Mouse (Mus musculus) cerebellum, postnatal 4 days (tissue): ENCODE results near the gene Angel1.

Experiments used
- DNase-seq, 2 experiments: peaks; one replicate each; pipeline ENCODE4 v3.0.0; 2022; ENCODE audit warnings: low spot score in 2 of 2, mixed read lengths in 1 of 2

Gene Angel1

GRCm38 (mm10) chr12:86702690-86703089, 23.6 kb downstream of the Angel1 start:
- no peak for DNase-seq

DNA sequence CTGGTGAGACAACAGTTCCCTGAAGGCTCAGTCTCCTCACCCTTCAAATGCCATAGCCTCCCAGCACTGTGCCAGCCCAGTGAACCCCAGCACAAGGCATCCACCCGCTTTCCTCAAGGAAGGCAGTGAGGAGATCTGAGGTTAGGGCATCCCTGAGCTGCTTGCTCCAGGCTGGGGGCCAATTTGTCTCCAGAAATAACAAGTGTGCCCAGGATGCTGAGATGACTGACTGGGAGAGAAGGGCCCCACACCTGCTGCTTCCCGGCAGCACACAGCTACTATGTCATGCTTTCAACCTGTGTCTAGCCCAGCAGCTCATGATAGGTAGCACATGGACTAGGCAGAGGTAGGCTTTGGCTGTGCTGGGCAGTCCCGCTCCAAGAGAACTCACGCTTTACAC, 24.8 kb downstream of the Angel1 start:
- no peak for DNase-seq

DNA sequence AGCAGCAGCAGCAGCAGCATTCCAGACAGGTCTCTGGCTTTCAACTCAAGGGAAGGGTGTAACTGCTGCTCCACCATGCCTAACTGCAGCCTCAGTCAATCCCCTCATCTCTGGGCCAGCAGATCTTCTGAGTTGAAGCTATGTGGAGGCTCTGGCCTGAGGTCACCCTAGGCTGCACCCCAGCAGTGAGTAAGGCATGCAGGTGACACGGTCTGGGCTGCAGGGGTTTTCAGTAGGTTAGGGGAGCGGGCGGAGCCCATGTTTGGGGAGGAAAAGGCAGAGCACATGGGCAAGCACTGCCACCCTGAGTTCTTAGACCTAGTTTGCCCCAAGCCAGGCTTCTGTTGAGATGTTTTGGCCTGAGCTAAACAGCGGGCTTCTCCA, 25.3 kb downstream of the Angel1 start:
- no peak for DNase-seq

GRCm38 (mm10) chr12:86699965-86700926, 26.0 kb downstream of the Angel1 start:
- peak in 1 of 2 experiments; percentile 64 for DNase-seq

- no peak for DNase-seq
Measured at GRCm38 (mm10) chr12:86698537-86698936, 27.7 kb downstream of the Angel1 start.

GRCm38 (mm10) chr12:86697996-86698395, 28.3 kb downstream of the Angel1 start:
- no peak for DNase-seq

- no peak for DNase-seq
Measured at GRCm38 (mm10) chr12:86694441-86694840, 31.8 kb downstream of the Angel1 start.

GRCm38 (mm10) chr12:86693389-86693788, 32.9 kb downstream of the Angel1 start:
- DNase-seq: no peak

- DNase-seq: no peak
Measured at GRCm38 (mm10) chr12:86692471-86693356, 33.5 kb downstream of the Angel1 start.

GRCm38 (mm10) chr12:86690700-86691485, 35.4 kb downstream of the Angel1 start:
- DNase-seq: no peak

GRCm38 (mm10) chr12:86688917-86689316, 37.3 kb downstream of the Angel1 start:
- no peak for DNase-seq

DNA sequence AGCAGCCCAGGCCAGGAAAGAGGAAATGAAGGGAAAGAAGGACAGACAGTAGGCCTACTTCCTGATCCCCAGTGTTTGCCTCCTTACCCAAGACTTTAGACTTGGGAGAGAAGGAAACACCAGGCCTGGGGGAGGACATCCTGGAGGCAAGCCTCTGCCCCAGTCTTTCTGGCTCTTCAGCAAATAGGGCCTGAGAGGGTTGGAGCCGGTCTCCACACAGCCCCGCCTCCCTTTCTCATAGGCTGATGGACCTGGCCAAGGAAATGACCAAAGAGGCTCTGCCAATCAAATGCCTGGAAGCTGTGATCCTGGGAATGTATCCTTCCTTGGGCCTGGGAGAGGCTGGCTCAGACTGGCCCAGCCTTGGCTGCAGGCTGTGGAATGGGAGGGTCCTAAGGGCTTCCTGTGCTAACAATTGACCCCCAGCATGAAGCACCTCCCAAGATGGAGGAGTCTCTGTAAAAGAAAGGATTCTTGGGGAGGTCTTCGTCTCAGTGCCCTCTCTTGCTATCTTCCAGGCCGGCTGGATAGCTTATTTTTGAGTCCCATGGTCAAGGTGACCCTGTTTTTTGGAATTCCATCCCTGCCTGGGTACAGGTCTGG, 38.2 kb downstream of the Angel1 start:
- DNase-seq: no peak

DNA sequence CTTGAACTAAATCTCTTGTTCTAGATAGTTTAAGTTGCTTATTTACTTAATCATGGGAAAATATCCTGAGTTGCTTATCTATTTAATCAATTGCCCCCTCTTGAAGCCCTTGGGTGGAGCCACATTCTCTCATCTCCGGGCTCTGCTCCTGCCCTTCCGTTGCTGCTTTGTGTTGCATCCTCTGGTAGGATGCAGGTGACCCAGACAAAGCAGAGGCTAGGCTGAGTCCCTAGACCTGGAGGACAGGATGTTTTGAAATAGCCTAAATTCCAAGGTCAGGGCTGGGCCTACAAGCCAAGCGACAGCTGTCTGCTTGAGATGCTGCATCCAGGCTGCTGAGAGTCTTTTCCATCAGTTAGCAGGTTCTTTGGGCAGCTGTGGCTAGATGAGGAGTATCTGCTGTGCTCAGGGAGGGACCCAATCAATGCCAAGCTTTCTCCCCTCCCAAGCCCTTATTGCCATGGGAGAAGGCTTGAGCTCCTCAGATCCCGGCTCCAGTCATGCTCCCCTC, 38.8 kb downstream of the Angel1 start:
- DNase-seq: no peak

DNA sequence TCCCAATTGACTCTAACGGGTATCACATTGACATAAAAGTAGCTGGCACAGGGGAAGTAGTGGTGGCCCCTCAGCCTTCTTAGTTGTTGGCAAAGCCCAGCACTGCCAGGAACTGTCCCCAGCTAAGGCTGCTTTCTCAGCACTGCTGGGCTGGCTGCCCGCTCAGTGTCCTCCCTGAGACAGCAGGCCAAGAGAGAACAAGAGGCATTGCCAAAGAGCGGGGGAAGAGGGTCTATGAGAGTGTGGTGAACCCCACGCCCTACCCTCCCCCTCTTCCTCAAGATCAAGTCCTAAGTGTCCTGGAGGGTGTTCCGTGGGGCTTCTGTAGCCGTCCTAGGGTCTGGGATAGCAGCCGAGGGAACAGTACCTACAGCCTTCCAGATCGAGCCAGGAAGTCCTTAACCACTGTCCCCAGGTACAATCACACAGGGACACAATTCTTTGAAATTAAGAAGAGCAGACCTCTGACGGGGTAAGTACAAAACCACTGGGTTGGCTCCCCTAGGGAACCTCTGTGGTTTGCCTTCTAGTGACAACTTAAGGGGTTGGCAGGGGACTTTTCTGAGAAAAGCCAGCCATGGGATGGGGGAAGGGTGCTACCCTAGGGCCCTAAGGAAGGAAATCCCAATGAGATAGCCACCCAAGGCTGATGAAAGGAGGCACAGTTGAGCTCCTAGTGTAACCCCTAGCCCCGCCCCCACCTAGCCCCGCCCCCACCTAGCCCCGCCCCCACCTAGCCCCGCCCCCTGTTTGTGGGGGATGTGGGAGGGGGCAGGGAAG, 39.5 kb downstream of the Angel1 start:
- peak in 1 of 2 experiments; percentile 69 for DNase-seq

GRCm38 (mm10) chr12:86685275-86685674, 41.0 kb downstream of the Angel1 start:
- DNase-seq: no peak

GRCm38 (mm10) chr12:86683698-86684097, 42.6 kb downstream of the Angel1 start:
- DNase-seq: no peak

DNA sequence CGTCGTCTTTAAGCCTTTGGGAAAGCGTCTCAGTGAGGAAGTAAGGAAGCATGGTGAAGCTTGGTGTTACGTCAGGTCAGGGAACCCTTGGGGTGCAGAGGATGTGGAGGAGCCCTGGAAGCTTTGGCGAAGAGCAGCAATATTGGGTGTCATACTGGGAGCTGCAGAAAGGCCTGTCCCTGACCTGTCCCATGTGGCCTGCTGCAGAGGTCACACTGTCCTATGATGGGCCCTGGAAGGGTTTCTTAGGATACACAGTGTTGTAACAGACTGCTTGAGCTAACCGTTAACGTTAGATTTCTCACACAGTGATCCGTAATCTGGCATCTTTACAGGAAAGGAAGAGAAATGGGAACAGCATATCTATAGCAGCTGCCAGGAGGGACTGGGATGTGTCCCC, 44.1 kb downstream of the Angel1 start:
- no peak for DNase-seq

DNA sequence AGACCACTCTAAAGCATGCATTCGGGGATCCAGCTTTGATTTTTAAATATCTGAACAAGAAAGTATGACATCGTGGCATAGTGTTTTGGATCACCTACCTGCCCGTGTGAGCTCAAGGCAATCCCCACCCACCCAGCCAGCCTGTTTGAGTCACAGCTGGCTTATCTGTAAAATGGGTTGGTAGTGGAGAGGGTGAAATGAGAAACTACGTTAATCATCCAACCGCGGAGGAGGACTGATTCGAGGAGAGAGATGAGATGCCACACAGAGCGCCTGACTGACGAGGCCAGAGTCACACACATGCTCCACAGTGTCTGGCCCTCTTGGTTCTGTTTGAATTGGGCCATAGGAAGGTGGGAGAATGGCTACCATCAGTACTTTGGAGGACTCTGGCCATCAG, 44.6 kb downstream of the Angel1 start:
- no peak for DNase-seq

- no peak for DNase-seq
Measured at GRCm38 (mm10) chr12:86680591-86681193, 45.6 kb downstream of the Angel1 start.

GRCm38 (mm10) chr12:86679991-86680491, 46.2 kb downstream of the Angel1 start:
- no peak for DNase-seq
